Mouse (Mus musculus) myocyte (in vitro differentiated cells): Measurements from ENCODE around the gene Gm14403. TPM values are rescaled to one million over a fixed set of nuclear protein-coding genes. Genes with fewer than 3 reads are reported as not detected.
"Not testable (repeated sequence)": the region's sequence is repeated elsewhere in the genome, so short reads cannot be mapped to it uniquely, and the experiment has no call there.

Source experiments
- H3K27me3 ChIP-seq: one replicate; pipeline ENCODE4 v1.6.1; 2011; ENCODE audit not compliant: control insufficient read depth, insufficient read depth, insufficient read length
- H3K36me3 ChIP-seq: one replicate; pipeline ENCODE4 v1.6.1; 2011; ENCODE audit not compliant: control insufficient read depth, insufficient read depth
- H3K4me2 ChIP-seq: one replicate; pipeline ENCODE4 v1.6.1; 2011; ENCODE audit warnings: low read depth, control low read depth
- H3K4me3 ChIP-seq: one replicate; pipeline ENCODE4 v1.5.1; 2011; ENCODE audit warnings: mild to moderate bottlenecking, control low read depth, moderate library complexity
- H3K79me2 ChIP-seq: one replicate; pipeline ENCODE4 v1.6.1; 2011; ENCODE audit not compliant: control insufficient read depth, insufficient read depth
- H3ac ChIP-seq: one replicate; pipeline ENCODE4 v1.6.1; 2011; ENCODE audit not compliant: control insufficient read depth, insufficient read length
- CEBPB ChIP-seq: IDR thresholded peaks from 2 replicates; pipeline ENCODE4 v1.6.1; 2011; ENCODE audit warnings: mild to moderate bottlenecking, moderate library complexity; ENCODE audit not compliant: poor library complexity, insufficient read depth, severe bottlenecking
- E2F4 ChIP-seq: IDR thresholded peaks from one replicate; pipeline ENCODE4 v1.6.1; 2011; ENCODE audit warnings: mild to moderate bottlenecking, control low read depth, moderate library complexity; ENCODE audit not compliant: insufficient read depth
- MAX ChIP-seq: IDR thresholded peaks from one replicate; pipeline ENCODE4 v1.6.1; 2011; ENCODE audit warnings: low read depth, mild to moderate bottlenecking, control low read depth
- MYOD1 ChIP-seq, 3 experiments: IDR thresholded peaks; one replicate each; pipeline ENCODE4 v1.6.1; 2011; ENCODE audit warnings: control low read depth in 2 of 3, low read depth in 2 of 3, mild to moderate bottlenecking in 2 of 3, moderate library complexity in 1 of 3; ENCODE audit not compliant: insufficient read length in 2 of 3, control insufficient read depth in 1 of 3
- MYOG ChIP-seq, 3 experiments: IDR thresholded peaks; one replicate each; pipeline ENCODE4 v1.6.1; 2011; ENCODE audit warnings: control low read depth in 2 of 3, low read depth in 2 of 3, mild to moderate bottlenecking in 2 of 3; ENCODE audit not compliant: insufficient read length in 2 of 3, control insufficient read depth in 1 of 3, insufficient read depth in 1 of 3
- POLR2A ChIP-seq: IDR thresholded peaks from one replicate; pipeline ENCODE4 v1.6.1; 2011; ENCODE audit warnings: low read depth, mild to moderate bottlenecking, control low read depth, moderate library complexity; ENCODE audit not compliant: insufficient read length
- POLR2AphosphoS2 ChIP-seq: IDR thresholded peaks from one replicate; pipeline ENCODE4 v1.6.1; 2011; ENCODE audit warnings: low read depth, control low read depth; ENCODE audit not compliant: insufficient read length
- REST ChIP-seq: IDR thresholded peaks from one replicate; pipeline ENCODE4 v1.6.1; 2011; ENCODE audit warnings: mild to moderate bottlenecking, control low read depth, moderate library complexity; ENCODE audit not compliant: insufficient read depth, insufficient read length
- SRF ChIP-seq: IDR thresholded peaks from one replicate; pipeline ENCODE4 v1.6.1; 2011; ENCODE audit warnings: low read depth; ENCODE audit not compliant: control insufficient read depth, insufficient read length
- TCF12 ChIP-seq: IDR thresholded peaks from one replicate; pipeline ENCODE4 v1.6.1; 2011; ENCODE audit warnings: mild to moderate bottlenecking, control low read depth; ENCODE audit not compliant: poor library complexity, insufficient read depth, severe bottlenecking
- TCF3 ChIP-seq: IDR thresholded peaks from one replicate; pipeline ENCODE4 v1.6.1; 2011; ENCODE audit warnings: low read depth, control low read depth; ENCODE audit not compliant: insufficient read length
- USF1 ChIP-seq: IDR thresholded peaks from one replicate; pipeline ENCODE4 v1.6.1; 2011; ENCODE audit warnings: low read depth, mild to moderate bottlenecking, control low read depth, moderate library complexity
- polyA plus RNA-seq: library from polyadenylated mRNA; unstranded; fragments of >200 nt; fragmentation: generic; extraction: Trizol; gene quantifications from one replicate; pipeline ENCODE4 v1.2.1, GENCODE M21; 2012; ENCODE audit warnings: missing spikeins

Gene Gm14403
- polyA plus RNA-seq, 1 experiment = 0.90 TPM

DNA sequence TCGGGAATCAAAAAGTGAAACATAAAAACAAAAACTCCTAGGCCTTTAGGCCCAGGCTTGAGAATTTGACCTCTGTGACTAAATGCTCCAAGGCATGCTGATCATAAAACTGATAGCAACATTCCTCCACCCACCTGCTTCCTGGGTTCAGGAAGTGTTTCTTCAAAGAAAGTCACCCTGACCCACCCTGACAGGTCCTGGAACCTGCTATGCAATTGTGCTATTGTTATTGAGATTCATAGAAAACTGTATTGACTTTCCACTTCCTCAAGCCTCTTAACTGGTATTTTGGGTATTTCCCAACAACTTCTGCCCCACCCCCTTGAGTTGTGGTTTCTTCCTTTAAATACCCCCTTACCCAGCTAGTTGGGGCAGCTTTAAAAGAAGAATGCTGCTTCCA, 20.9 kb downstream of the Gm14403 start:
- not testable (repeated sequence) for H3K36me3 ChIP-seq, H3K79me2 ChIP-seq, H3K4me3 ChIP-seq, H3K4me2 ChIP-seq, H3ac ChIP-seq, H3K27me3 ChIP-seq

DNA sequence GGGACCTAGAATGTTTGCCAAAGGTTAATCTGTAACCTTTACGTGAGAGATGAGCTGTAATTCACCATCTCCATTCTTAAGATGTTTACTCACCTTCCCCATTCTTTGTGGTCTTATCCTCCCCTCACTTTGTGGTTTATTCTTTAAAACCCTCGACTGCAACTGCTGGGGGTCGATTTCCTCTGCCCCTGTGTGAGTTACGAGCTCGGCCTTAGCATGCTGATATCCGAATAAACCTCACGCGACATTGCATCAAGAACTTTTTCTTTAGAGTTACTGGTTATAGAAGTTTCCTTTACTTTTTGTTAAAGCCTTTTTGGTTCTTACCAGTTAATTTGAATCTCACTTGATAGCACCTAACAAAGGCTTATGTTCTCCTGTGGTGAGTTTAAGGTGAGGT, 22.0 kb downstream of the Gm14403 start:
- no peak overlapping the region for H3ac ChIP-seq
- no peak overlapping the region for H3K4me3 ChIP-seq
- TF ChIP-seq REST = no peak
- TF ChIP-seq MAX = no peak
- no peak for TF ChIP-seq MYOG (IDR thresholded peaks at IDR 0.05; ENCODE audit: control insufficient read depth in 1 of 3, insufficient read depth in 1 of 3, insufficient read length in 2 of 3, low read depth in 2 of 3)
- TF ChIP-seq E2F4 = no peak
- TF ChIP-seq TCF12 = no peak
- TF ChIP-seq MYOD1 (IDR thresholded peaks at IDR 0.05; ENCODE audit: control insufficient read depth in 1 of 3, insufficient read length in 2 of 3, low read depth in 2 of 3) = no peak
- no peaks in the 10 kb centered on the region for H3K27me3 ChIP-seq
- H3K79me2 ChIP-seq = no peaks in the 10 kb centered on the region
- H3K36me3 ChIP-seq = no peaks in the 10 kb centered on the region
- no peak overlapping the region for H3K4me2 ChIP-seq

DNA sequence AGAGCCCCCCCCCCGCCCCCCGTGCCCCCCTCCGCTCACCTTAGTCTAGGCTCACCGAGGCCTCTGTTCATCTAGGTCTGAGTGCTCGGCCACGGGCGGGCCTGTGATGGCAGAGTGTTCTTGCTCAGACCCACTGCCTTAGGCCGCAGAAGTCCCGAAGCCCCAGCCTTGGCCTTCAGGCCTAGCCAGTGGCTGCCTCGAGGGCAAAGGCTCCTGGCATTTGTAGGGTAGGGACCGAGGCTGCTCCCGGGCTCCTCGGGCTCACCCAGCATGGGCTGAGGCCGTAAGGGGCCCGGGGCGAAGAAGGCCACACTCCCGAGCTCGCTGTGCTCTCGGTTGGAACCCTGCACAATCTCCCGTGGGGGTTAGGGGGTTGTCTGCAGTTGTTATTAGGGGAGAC, 25.0 kb downstream of the Gm14403 start:
- TF ChIP-seq MYOD1 (IDR thresholded peaks at IDR 0.05; ENCODE audit: control insufficient read depth in 1 of 3, insufficient read length in 2 of 3, low read depth in 2 of 3) (no peak), SRF (no peak), E2F4 (no peak), TCF3 (no peak), MYOG (IDR thresholded peaks at IDR 0.05; ENCODE audit: control insufficient read depth in 1 of 3, insufficient read depth in 1 of 3, insufficient read length in 2 of 3, low read depth in 2 of 3) (no peak), POLR2A (no peak), MAX (no peak), POLR2AphosphoS2 (no peak), REST (no peak)
- Histone ChIP-seq H3K36me3 (no peaks in the 10 kb centered on the region), H3K4me2 (no peak overlapping the region), H3K79me2 (no peaks in the 10 kb centered on the region), H3K27me3 (no peaks in the 10 kb centered on the region), H3ac (no peak overlapping the region), H3K4me3 (no peak overlapping the region)

DNA sequence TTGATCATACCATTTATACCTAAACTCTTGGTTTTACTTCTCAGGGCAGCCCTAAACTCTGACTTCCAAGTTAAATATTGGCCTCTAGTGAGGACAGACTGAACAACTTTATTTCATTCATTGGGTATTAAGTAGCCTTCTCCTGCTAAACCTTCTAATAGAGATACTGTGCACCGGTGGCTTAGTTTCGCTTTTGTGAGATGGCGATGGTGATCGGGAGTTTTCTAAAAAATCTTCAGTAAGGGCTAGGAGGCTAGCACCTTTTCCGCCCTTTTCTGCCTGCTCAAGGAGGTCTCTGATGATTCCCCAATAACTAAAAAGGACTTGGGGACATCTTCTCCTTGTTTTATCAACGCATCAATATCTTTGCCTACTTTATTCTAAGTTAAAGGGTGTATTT, 25.7 kb downstream of the Gm14403 start:
- H3ac ChIP-seq, H3K79me2 ChIP-seq, H3K27me3 ChIP-seq, H3K4me3 ChIP-seq, H3K4me2 ChIP-seq, H3K36me3 ChIP-seq: not testable (repeated sequence)

DNA sequence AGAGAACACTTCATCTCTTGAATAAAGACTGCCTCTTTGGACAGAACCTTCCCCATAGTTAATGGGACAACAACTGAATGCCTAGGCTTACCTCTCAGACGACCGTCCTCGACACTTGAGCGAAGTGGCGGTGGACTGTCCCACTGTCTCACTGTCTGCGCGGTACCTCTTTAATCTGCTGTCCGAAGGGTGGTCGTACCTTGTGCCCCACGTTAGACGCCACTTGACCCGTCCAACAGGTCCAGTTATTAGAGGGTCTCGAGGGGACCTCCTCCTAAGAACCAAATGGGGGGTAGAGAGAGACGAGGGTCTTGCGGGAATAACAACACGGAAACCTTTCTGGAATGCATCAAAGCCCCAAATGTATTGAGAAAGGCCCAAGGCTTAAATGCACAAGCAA, 26.2 kb downstream of the Gm14403 start:
- H3K36me3 ChIP-seq, H3ac ChIP-seq, H3K79me2 ChIP-seq, H3K4me2 ChIP-seq, H3K27me3 ChIP-seq, H3K4me3 ChIP-seq: not testable (repeated sequence)

DNA sequence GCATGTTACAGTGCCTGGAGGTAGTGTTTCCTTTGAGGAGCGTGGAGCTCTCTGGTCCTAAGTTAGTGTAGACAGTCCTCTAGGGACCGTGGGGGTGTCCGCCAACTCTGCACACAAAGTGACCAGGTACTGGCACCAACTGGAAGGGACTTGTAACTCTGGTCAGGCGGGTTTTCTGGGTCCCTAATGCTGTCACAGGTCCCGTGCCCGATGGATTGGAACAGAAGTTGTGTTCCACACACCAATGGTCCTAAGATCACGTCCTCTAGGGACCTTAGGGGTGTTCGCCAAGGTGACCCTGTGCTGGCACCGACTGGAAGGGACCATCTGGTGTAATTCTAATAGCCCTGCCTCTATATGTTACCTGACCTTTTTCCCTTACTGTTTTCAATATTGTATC, 37.9 kb downstream of the Gm14403 start:
- Histone ChIP-seq H3K36me3 (no peaks in the 10 kb centered on the region), H3K4me3 (no peak overlapping the region), H3K79me2 (no peaks in the 10 kb centered on the region), H3ac (no peak overlapping the region), H3K27me3 (no peaks in the 10 kb centered on the region), H3K4me2 (no peak overlapping the region)
- TF ChIP-seq POLR2A (no peak), POLR2AphosphoS2 (no peak), TCF3 (no peak), E2F4 (no peak), MYOD1 (IDR thresholded peaks at IDR 0.05; ENCODE audit: control insufficient read depth in 1 of 3, insufficient read length in 2 of 3, low read depth in 2 of 3) (no peak), USF1 (no peak), MYOG (IDR thresholded peaks at IDR 0.05; ENCODE audit: control insufficient read depth in 1 of 3, insufficient read depth in 1 of 3, insufficient read length in 2 of 3, low read depth in 2 of 3) (no peak), MAX (no peak), CEBPB (no peak), REST (no peak)

DNA sequence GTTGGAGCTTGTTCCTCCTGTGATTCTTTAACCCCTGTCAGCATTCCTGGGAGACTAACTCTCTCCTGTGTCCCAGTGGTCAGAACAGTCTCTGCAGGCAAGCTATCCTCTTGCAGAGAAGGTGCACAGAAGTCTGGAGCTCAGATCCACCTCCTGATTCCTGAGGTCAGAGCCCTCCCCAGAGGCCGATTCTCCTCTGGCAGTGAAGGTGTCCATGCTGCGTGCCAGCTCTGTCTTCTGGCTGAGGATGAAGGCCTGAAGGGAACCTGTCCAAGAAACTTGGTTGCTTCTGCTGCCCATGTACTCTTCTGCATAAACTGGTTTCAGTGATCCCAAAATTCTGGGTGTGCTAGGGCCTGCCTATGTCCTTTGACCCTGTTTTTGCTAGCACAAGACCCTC, 39.1 kb downstream of the Gm14403 start:
- not testable (repeated sequence) for H3K4me3 ChIP-seq, H3K27me3 ChIP-seq, H3K4me2 ChIP-seq, H3ac ChIP-seq, H3K36me3 ChIP-seq, H3K79me2 ChIP-seq

DNA sequence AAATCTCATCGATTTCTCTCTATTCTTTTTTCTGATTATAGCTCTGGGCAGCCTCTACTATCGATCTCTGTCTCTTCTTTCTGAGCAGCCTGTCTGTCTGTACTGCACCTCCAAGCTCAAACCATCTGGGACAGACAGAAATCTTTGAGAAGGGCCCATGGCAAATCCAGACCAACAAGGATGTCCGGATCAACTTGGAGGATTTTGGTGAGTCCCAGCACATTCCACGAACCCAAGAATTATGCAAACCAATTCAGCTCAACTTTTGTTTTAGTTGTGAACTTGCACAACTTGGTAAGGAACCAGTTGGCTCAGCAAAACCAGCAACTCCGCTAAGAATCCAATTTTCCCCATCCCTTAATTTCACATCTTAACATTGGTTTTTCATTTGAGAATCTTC, 39.7 kb downstream of the Gm14403 start:
- H3K36me3 ChIP-seq, H3K4me3 ChIP-seq, H3ac ChIP-seq, H3K27me3 ChIP-seq, H3K79me2 ChIP-seq, H3K4me2 ChIP-seq: not testable (repeated sequence)

DNA sequence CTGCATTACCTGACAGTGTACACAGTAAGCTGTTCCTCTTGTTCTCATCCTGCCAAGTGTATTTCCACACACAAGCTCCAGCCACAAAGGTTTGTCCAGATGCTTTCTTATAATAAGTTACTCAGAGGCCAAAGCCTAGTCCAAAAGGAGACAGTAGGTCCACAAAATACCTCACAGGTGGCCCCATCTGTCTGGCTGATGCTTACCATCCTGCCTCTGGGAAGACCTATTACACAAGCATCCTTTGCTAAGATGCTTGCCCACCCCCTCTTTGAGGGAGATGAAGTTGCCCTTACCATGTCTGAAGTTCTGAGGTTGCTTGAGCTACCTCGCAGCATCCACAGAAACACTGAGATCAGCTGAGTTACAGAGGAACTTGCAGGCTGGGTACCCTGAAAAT, 57.2 kb downstream of the Gm14403 start:
- not testable (repeated sequence) for H3K36me3 ChIP-seq, H3K4me3 ChIP-seq, H3K27me3 ChIP-seq, H3K4me2 ChIP-seq, H3K79me2 ChIP-seq, H3ac ChIP-seq
